Mouse (Mus musculus) MEL (cell line): Measurements from ENCODE around the gene Mmel1. TPM values are rescaled to one million over a fixed set of nuclear protein-coding genes. Genes with fewer than 3 reads are reported as not detected.

Source experiments
- DNase-seq: peaks from one replicate; pipeline ENCODE4 v3.0.0; 2011; ENCODE audit warnings: low read depth, low spot score
- H3K27ac ChIP-seq: 2 replicates; pipeline ENCODE4 v1.5.1; 2012; ENCODE audit warnings: low read depth, mild to moderate bottlenecking, control low read depth, low read length, moderate library complexity; ENCODE audit not compliant: control insufficient read depth
- H3K27me3 ChIP-seq, 2 experiments: fragments of 150-350 bp in 1 of 2; sonication (generic) in 1 of 2; 2 replicates each; pipeline ENCODE4 v1.6.1; 2012; ENCODE audit warnings: low read length in 2 of 2, mild to moderate bottlenecking in 2 of 2, improper control_type of control experiment in 1 of 2, moderate library complexity in 1 of 2; ENCODE audit not compliant: insufficient read depth in 2 of 2, control insufficient read depth in 1 of 2
- H3K36me3 ChIP-seq, 2 experiments: 2 replicates each; pipeline ENCODE4 v1.6.1; 2012 to 2014; ENCODE audit warnings: low read length in 2 of 2, improper control_type of control experiment in 1 of 2, inconsistent platforms in 1 of 2, mild to moderate bottlenecking in 1 of 2; ENCODE audit not compliant: insufficient read depth in 2 of 2, control insufficient read depth in 1 of 2
- H3K4me1 ChIP-seq, 2 experiments: fragments of 150-350 bp in 1 of 2; sonication (generic) in 1 of 2; 2 replicates each; pipeline ENCODE4 v1.6.1; 2012; ENCODE audit warnings: low read length in 2 of 2, improper control_type of control experiment in 1 of 2, mild to moderate bottlenecking in 1 of 2; ENCODE audit not compliant: insufficient read depth in 2 of 2, control insufficient read depth in 1 of 2
- H3K4me3 ChIP-seq, 2 experiments: fragments of 150-350 bp in 1 of 2; sonication (generic) in 1 of 2; 2 replicates each; pipeline ENCODE4 v1.5.1; 2012; ENCODE audit warnings: low read depth in 2 of 2, low read length in 2 of 2, mild to moderate bottlenecking in 2 of 2, moderate library complexity in 2 of 2, control low read depth in 1 of 2, improper control_type of control experiment in 1 of 2; ENCODE audit not compliant: control insufficient read depth in 1 of 2, insufficient read depth in 1 of 2
- H3K79me2 ChIP-seq: 2 replicates; pipeline ENCODE4 v1.6.1; 2012; ENCODE audit warnings: mild to moderate bottlenecking, low read length, moderate library complexity; ENCODE audit not compliant: control insufficient read depth, poor library complexity, insufficient read depth
- H3K9ac ChIP-seq: 2 replicates; pipeline ENCODE4 v1.6.1; 2012; ENCODE audit warnings: low read depth, mild to moderate bottlenecking, control low read depth, low read length, moderate library complexity; ENCODE audit not compliant: control insufficient read depth, poor library complexity, severe bottlenecking
- H3K9me3 ChIP-seq: fragments of 150-350 bp; sonication (generic); replicated peaks from 2 replicates; pipeline ENCODE4 v1.6.1; 2012; ENCODE audit warnings: mild to moderate bottlenecking, low read length, improper control_type of control experiment, moderate library complexity; ENCODE audit not compliant: insufficient read depth
- CHD1 ChIP-seq: IDR thresholded peaks from 2 replicates; pipeline ENCODE4 v1.6.1; 2012; ENCODE audit warnings: low read depth, mild to moderate bottlenecking, inconsistent platforms, low read length, improper control_type of control experiment
- E2F4 ChIP-seq: IDR thresholded peaks from 2 replicates; pipeline ENCODE4 v1.6.1; 2011; ENCODE audit warnings: low read depth, low read length, improper control_type of control experiment, borderline replicate concordance
- ELF1 ChIP-seq: IDR thresholded peaks from 2 replicates; pipeline ENCODE4 v1.6.1; 2014; ENCODE audit warnings: low read depth, mild to moderate bottlenecking, inconsistent platforms, low read length, improper control_type of control experiment, moderate library complexity
- GABPA ChIP-seq: IDR thresholded peaks from 2 replicates; pipeline ENCODE4 v1.6.1; 2012; ENCODE audit warnings: low read depth, mild to moderate bottlenecking, inconsistent platforms, low read length, improper control_type of control experiment, moderate library complexity
- JUND ChIP-seq: IDR thresholded peaks from 2 replicates; pipeline ENCODE4 v1.6.1; 2011; ENCODE audit warnings: low read depth, mild to moderate bottlenecking, improper control_type of control experiment, low read length
- MAZ ChIP-seq: IDR thresholded peaks from 2 replicates; pipeline ENCODE4 v1.6.1; 2012; ENCODE audit warnings: low read depth, mild to moderate bottlenecking, inconsistent platforms, low read length, improper control_type of control experiment
- MYC ChIP-seq: IDR thresholded peaks from 2 replicates; pipeline ENCODE4 v1.6.1; 2011; ENCODE audit warnings: low read depth, mild to moderate bottlenecking, low read length, improper control_type of control experiment, moderate library complexity
- NELFE ChIP-seq: IDR thresholded peaks from 2 replicates; pipeline ENCODE4 v1.6.1; 2011; ENCODE audit warnings: low read depth, low read length, improper control_type of control experiment
- POLR2A ChIP-seq, 2 experiments: IDR thresholded peaks; 2 replicates each; pipeline ENCODE4 v1.6.1; 2011 to 2012; ENCODE audit warnings: low read length in 2 of 2, mild to moderate bottlenecking in 2 of 2, control low read depth in 1 of 2, improper control_type of control experiment in 1 of 2, low read depth in 1 of 2, moderate library complexity in 1 of 2; ENCODE audit not compliant: control insufficient read depth in 1 of 2, insufficient read depth in 1 of 2, poor library complexity in 1 of 2
- POLR2AphosphoS2 ChIP-seq: IDR thresholded peaks from 2 replicates; pipeline ENCODE4 v1.6.1; 2011; ENCODE audit warnings: low read length, improper control_type of control experiment
- POLR2AphosphoS5 ChIP-seq: IDR thresholded peaks from 2 replicates; pipeline ENCODE4 v1.6.1; 2012; ENCODE audit warnings: low read depth, borderline replicate concordance, mild to moderate bottlenecking, inconsistent platforms, low read length, moderate library complexity, mixed read lengths
- RCOR1 ChIP-seq: IDR thresholded peaks from 2 replicates; pipeline ENCODE4 v1.6.1; 2012; ENCODE audit warnings: low read depth, mild to moderate bottlenecking, inconsistent platforms, low read length, improper control_type of control experiment
- SIN3A ChIP-seq: IDR thresholded peaks from 2 replicates; pipeline ENCODE4 v1.6.1; 2012; ENCODE audit warnings: low read length, improper control_type of control experiment, inconsistent platforms
- SMC3 ChIP-seq: IDR thresholded peaks from 2 replicates; pipeline ENCODE4 v1.6.1; 2011; ENCODE audit warnings: low read depth, low read length, improper control_type of control experiment
- polyA plus RNA-seq, 2 experiments: library from polyadenylated mRNA; stranded (reverse) in 1 of 2; unstranded in 1 of 2; fragments of >175 nt in 1 of 2; fragments of >200 nt in 1 of 2; gene quantifications; 2 replicates each; pipeline versions ENCODE4 v1.2.1 to v1.2.4; 2012; ENCODE audit warnings: low replicate concordance in 2 of 2, low read depth in 1 of 2; ENCODE audit not compliant: insufficient read length in 2 of 2, insufficient read depth in 1 of 2, missing spikeins in 1 of 2
- total RNA-seq: library from RNA; depleted of rRNA; stranded (reverse); fragments of 300-350 nt; gene quantifications from 2 replicates; pipeline ENCODE4 v1.2.3, GENCODE M21; 2012

Mmel1 gene
- total and polyA plus RNA-seq, 3 experiments = 0.07 to 0.08 TPM; not detected in 1

GRCm38 (mm10) chr4:154885416-154885815 is 16.0 kb downstream of the Mmel1 start:
- no peak for DNase-seq
- H3K9me3 ChIP-seq = no peaks in the 10 kb centered on the region
- H3K27ac ChIP-seq = no peak overlapping the region
- TF ChIP-seq MAZ = no peak
- no peak for TF ChIP-seq POLR2A (IDR thresholded peaks at IDR 0.05; ENCODE audit: control insufficient read depth in 1 of 2, insufficient read depth in 1 of 2, low read depth in 1 of 2, low read length in 2 of 2, poor library complexity in 1 of 2)
- TF ChIP-seq E2F4 = no peak
- no peak for TF ChIP-seq CHD1
- TF ChIP-seq JUND = no peak
- TF ChIP-seq POLR2AphosphoS2 = no peak
- peaks cover 0 to 6% of the 10 kb centered on the region in 2 experiments; a peak in 3 of 4 replicates for H3K4me1 ChIP-seq
- H3K36me3 ChIP-seq = peaks cover 0 to 3% of the 10 kb centered on the region in 2 experiments; a peak in 1 of 4 replicates
- H3K9ac ChIP-seq = no peak overlapping the region
- no peak overlapping the region for H3K4me3 ChIP-seq
- no peaks in the 10 kb centered on the region for H3K79me2 ChIP-seq
- no peaks in the 10 kb centered on the region for H3K27me3 ChIP-seq

GRCm38 (mm10) chr4:154886876-154887592 is 17.6 kb downstream of the Mmel1 start:
- no peaks in the 10 kb centered on the region for H3K79me2 ChIP-seq
- H3K27me3 ChIP-seq = no peaks in the 10 kb centered on the region
- H3K27ac ChIP-seq = no peak overlapping the region
- TF ChIP-seq RCOR1 (no peak), POLR2AphosphoS2 (no peak), SMC3 (no peak), NELFE (no peak), ELF1 (no peak), POLR2AphosphoS5 (no peak), POLR2A (IDR thresholded peaks at IDR 0.05; ENCODE audit: control insufficient read depth in 1 of 2, insufficient read depth in 1 of 2, low read depth in 1 of 2, low read length in 2 of 2, poor library complexity in 1 of 2) (no peak), MYC (no peak), SIN3A (no peak), GABPA (no peak), E2F4 (no peak)
- H3K36me3 ChIP-seq = no peaks in the 10 kb centered on the region
- no peak overlapping the region for H3K4me3 ChIP-seq
- no peak for DNase-seq
- H3K4me1 ChIP-seq = no peaks in the 10 kb centered on the region
- no peaks in the 10 kb centered on the region for H3K9me3 ChIP-seq
- H3K9ac ChIP-seq = no peak overlapping the region
